Mouse (Mus musculus): ENCODE data around the gene Boc. TPM values are rescaled to one million over a fixed set of nuclear protein-coding genes. Genes with fewer than 3 reads are reported as not detected.

Gene Boc
- total and polyA plus RNA-seq, 3 experiments = 3.5 to 5.6 (median 4.2) TPM

DNA sequence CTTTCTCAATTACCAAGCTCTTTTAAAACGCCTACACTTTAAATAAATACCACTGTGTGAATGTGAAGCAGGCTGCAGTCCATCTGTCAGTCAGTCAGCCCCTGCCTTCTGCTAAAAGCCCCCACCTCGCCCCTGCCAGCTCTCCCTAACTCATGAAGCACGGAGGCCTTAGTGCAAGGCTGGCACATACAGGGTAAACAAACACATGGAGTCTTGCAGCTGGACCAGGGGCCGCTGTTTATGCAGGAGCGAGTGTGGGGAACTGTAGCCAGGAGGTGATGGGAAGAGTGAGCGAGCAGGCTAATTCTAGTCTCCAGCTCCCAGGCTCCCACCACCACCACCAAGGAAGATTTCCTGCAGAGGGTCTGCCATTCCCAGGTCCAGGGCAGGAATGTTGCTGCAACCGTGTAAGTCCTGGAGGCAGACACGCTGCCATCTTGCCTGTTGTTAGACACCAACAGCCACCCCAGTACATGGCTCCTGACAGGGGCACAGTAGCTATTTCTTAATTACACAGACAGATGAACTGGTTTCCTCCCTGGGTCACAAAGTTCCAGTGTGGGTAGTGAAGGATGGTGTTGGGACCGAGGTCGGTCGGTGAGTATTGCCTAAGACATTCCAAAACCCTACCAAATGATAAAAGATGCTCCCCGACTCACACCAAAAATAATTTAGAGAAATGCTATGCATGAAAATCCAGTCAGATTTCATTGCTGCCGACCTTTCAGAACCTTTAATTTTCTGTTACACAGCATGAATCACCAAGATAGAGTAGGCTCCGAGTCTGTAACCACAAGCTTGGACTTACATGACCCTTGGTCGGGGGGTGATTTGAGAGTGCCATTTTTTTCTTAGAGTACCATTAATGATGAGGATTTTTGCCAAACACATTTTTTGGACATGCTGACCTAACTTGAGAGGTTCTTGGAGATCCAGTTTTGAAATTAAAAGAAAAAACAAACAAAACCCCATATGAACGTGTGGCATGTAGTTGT, 20.0 kb downstream of the Boc start:
- no peaks in the 10 kb centered on the region for H3K27me3 ChIP-seq (ENCODE audit: control insufficient read depth, insufficient read depth, low read length)
- H3K36me3 ChIP-seq (ENCODE audit: control insufficient read depth, insufficient read depth, low read length) = no peaks in the 10 kb centered on the region
- WGBS = 66% methylated on average over 16 of the region's 16 CpGs
- no peak for DNase-seq
- H3K4me1 ChIP-seq (ENCODE audit: control insufficient read depth, insufficient read depth, low read length) = peaks cover 9% of the 10 kb centered on the region
- peaks cover 5% of the 10 kb centered on the region for H3K79me2 ChIP-seq (replicated peaks; ENCODE audit: control insufficient read depth, insufficient read depth, low read length)
- no peak overlapping the region for H3K9ac ChIP-seq (ENCODE audit: low read depth, low read length)
- TF ChIP-seq EP300 (IDR thresholded peaks at IDR 0.05; ENCODE audit: insufficient read depth, low read depth, low read length) (no peak), POLR2A (IDR thresholded peaks at IDR 0.05; ENCODE audit: insufficient read depth, low read depth, low read length) (no peak), CTCF (IDR thresholded peaks at IDR 0.05) (no peak)
- H3K4me3 ChIP-seq = no peak overlapping the region
- no peak overlapping the region for H3K27ac ChIP-seq
- intact Hi-C loops (cut with DNase I) = no loop called here

- TF ChIP-seq CTCF (IDR thresholded peaks at IDR 0.05) = no peak
- TF ChIP-seq EP300 (IDR thresholded peaks at IDR 0.05; ENCODE audit: insufficient read depth, low read depth, low read length) = no peak
- no peak for TF ChIP-seq POLR2A (IDR thresholded peaks at IDR 0.05; ENCODE audit: insufficient read depth, low read depth, low read length)
- Histone ChIP-seq H3K4me3 (no peak overlapping the region), H3K36me3 (ENCODE audit: control insufficient read depth, insufficient read depth, low read length) (no peaks in the 10 kb centered on the region), H3K4me1 (ENCODE audit: control insufficient read depth, insufficient read depth, low read length) (peaks cover 6% of the 10 kb centered on the region), H3K9ac (ENCODE audit: low read depth, low read length) (no peak overlapping the region), H3K27me3 (ENCODE audit: control insufficient read depth, insufficient read depth, low read length) (no peaks in the 10 kb centered on the region), H3K79me2 (replicated peaks; ENCODE audit: control insufficient read depth, insufficient read depth, low read length) (peaks cover 5% of the 10 kb centered on the region; the same call in 1 of the 2 replicates), H3K27ac (no peak overlapping the region)
- intact Hi-C loops (cut with DNase I) = no loop called here
- WGBS = 65% methylated on average over 7 of the region's 7 CpGs
- no peak for DNase-seq
Measured at GRCm38 (mm10) chr16:44534122-44534521, 24.6 kb downstream of the Boc start.

GRCm38 (mm10) chr16:44533522-44533921, 25.2 kb downstream of the Boc start:
- intact Hi-C loops (cut with DNase I) = no loop called here
- TF ChIP-seq POLR2A (IDR thresholded peaks at IDR 0.05; ENCODE audit: insufficient read depth, low read depth, low read length) (no peak), EP300 (IDR thresholded peaks at IDR 0.05; ENCODE audit: insufficient read depth, low read depth, low read length) (no peak), CTCF (IDR thresholded peaks at IDR 0.05) (no peak)
- no peak for DNase-seq
- H3K36me3 ChIP-seq (ENCODE audit: control insufficient read depth, insufficient read depth, low read length) = no peaks in the 10 kb centered on the region
- peaks cover 3% of the 10 kb centered on the region for H3K4me1 ChIP-seq (ENCODE audit: control insufficient read depth, insufficient read depth, low read length)
- H3K27me3 ChIP-seq (ENCODE audit: control insufficient read depth, insufficient read depth, low read length) = no peaks in the 10 kb centered on the region
- no peak overlapping the region for H3K27ac ChIP-seq
- no peak overlapping the region for H3K4me3 ChIP-seq
- H3K79me2 ChIP-seq (replicated peaks; ENCODE audit: control insufficient read depth, insufficient read depth, low read length) = peaks cover 5% of the 10 kb centered on the region; the same call in 1 of the 2 replicates
- H3K9ac ChIP-seq (ENCODE audit: low read depth, low read length) = no peak overlapping the region
- 68% methylated on average over 8 of the region's 8 CpGs for WGBS

DNA sequence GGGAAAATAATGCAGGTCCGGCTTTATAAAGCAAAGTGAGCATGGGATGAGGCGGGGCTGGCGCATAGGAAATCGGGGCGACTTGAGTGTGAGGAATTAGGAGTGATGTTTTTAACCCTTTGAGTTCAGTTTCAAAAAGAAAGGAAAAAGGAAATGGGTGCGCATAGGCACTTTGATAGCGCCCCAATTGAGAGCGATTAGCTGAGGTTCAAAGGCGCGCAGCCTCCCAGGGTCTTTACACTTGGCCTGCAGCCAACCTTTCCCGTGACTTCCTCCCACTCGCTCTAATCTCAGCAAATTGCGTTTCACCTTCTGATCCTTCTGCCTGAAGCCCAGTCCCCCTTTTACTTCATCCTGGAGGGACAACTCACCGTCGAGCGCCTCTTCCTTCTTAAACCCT, 25.8 kb downstream of the Boc start:
- Histone ChIP-seq H3K79me2 (replicated peaks; ENCODE audit: control insufficient read depth, insufficient read depth, low read length) (peaks cover 5% of the 10 kb centered on the region; the same call in 1 of the 2 replicates), H3K9ac (ENCODE audit: low read depth, low read length) (no peak overlapping the region), H3K27me3 (ENCODE audit: control insufficient read depth, insufficient read depth, low read length) (no peaks in the 10 kb centered on the region), H3K36me3 (ENCODE audit: control insufficient read depth, insufficient read depth, low read length) (no peaks in the 10 kb centered on the region), H3K4me3 (no peak overlapping the region), H3K27ac (no peak overlapping the region), H3K4me1 (ENCODE audit: control insufficient read depth, insufficient read depth, low read length) (peaks cover 2% of the 10 kb centered on the region)
- TF ChIP-seq CTCF (IDR thresholded peaks at IDR 0.05) (no peak), POLR2A (IDR thresholded peaks at IDR 0.05; ENCODE audit: insufficient read depth, low read depth, low read length) (no peak), EP300 (IDR thresholded peaks at IDR 0.05; ENCODE audit: insufficient read depth, low read depth, low read length) (no peak)
- 64% methylated on average over 16 of the region's 16 CpGs for WGBS
- no peak for DNase-seq
- intact Hi-C loops (cut with DNase I) = no loop called here

GRCm38 (mm10) chr16:44531239-44531797, 27.4 kb downstream of the Boc start:
- no peaks in the 10 kb centered on the region for H3K36me3 ChIP-seq (ENCODE audit: control insufficient read depth, insufficient read depth, low read length)
- H3K9ac ChIP-seq (ENCODE audit: low read depth, low read length) = no peak overlapping the region
- no peak overlapping the region for H3K4me3 ChIP-seq
- intact Hi-C loops (cut with DNase I) = no loop called here
- no peaks in the 10 kb centered on the region for H3K79me2 ChIP-seq (replicated peaks; ENCODE audit: control insufficient read depth, insufficient read depth, low read length)
- WGBS = 64% methylated on average over 12 of the region's 12 CpGs
- no peaks in the 10 kb centered on the region for H3K27me3 ChIP-seq (ENCODE audit: control insufficient read depth, insufficient read depth, low read length)
- no peak for DNase-seq
- no peak for TF ChIP-seq CTCF (IDR thresholded peaks at IDR 0.05)
- no peak for TF ChIP-seq POLR2A (IDR thresholded peaks at IDR 0.05; ENCODE audit: insufficient read depth, low read depth, low read length)
- no peak for TF ChIP-seq EP300 (IDR thresholded peaks at IDR 0.05; ENCODE audit: insufficient read depth, low read depth, low read length)
- H3K27ac ChIP-seq = no peak overlapping the region
- no peaks in the 10 kb centered on the region; the same call in 1 of the 2 replicates for H3K4me1 ChIP-seq (ENCODE audit: control insufficient read depth, insufficient read depth, low read length)

GRCm38 (mm10) chr16:44530829-44531228, 27.9 kb downstream of the Boc start:
- no peaks in the 10 kb centered on the region for H3K79me2 ChIP-seq (replicated peaks; ENCODE audit: control insufficient read depth, insufficient read depth, low read length)
- no peak overlapping the region for H3K4me3 ChIP-seq
- TF ChIP-seq EP300 (IDR thresholded peaks at IDR 0.05; ENCODE audit: insufficient read depth, low read depth, low read length) (no peak), CTCF (IDR thresholded peaks at IDR 0.05) (no peak), POLR2A (IDR thresholded peaks at IDR 0.05; ENCODE audit: insufficient read depth, low read depth, low read length) (no peak)
- DNase-seq = no peak
- H3K36me3 ChIP-seq (ENCODE audit: control insufficient read depth, insufficient read depth, low read length) = no peaks in the 10 kb centered on the region
- intact Hi-C loops (cut with DNase I) = no loop called here
- no peaks in the 10 kb centered on the region; the same call in 1 of the 2 replicates for H3K4me1 ChIP-seq (ENCODE audit: control insufficient read depth, insufficient read depth, low read length)
- H3K27me3 ChIP-seq (ENCODE audit: control insufficient read depth, insufficient read depth, low read length) = no peaks in the 10 kb centered on the region
- H3K9ac ChIP-seq (ENCODE audit: low read depth, low read length) = no peak overlapping the region
- 36% methylated on average over 7 of the region's 7 CpGs for WGBS
- H3K27ac ChIP-seq = no peak overlapping the region

All from heart, adult 2 months (tissue).